Mouse (Mus musculus) small intestine, adult 2 months (tissue): Measurements from ENCODE around the gene Mat1a.

ENCODE experiments used
- CTCF ChIP-seq: fragments of 200-500 bp; IDR thresholded peaks from 2 replicates; pipeline ENCODE4 v1.5.1; 2012; ENCODE audit warnings: low read depth, mild to moderate bottlenecking, control low read depth, inconsistent platforms, low read length, moderate library complexity, mixed read lengths; ENCODE audit not compliant: insufficient replicate concordance, insufficient read length; ENCODE audit errors: extremely low read depth
- POLR2A ChIP-seq: fragments of 200-500 bp; IDR thresholded peaks from 2 replicates; pipeline ENCODE4 v1.6.1; 2012; ENCODE audit warnings: low read depth, mild to moderate bottlenecking, control low read depth, inconsistent platforms, low read length, moderate library complexity

DNA sequence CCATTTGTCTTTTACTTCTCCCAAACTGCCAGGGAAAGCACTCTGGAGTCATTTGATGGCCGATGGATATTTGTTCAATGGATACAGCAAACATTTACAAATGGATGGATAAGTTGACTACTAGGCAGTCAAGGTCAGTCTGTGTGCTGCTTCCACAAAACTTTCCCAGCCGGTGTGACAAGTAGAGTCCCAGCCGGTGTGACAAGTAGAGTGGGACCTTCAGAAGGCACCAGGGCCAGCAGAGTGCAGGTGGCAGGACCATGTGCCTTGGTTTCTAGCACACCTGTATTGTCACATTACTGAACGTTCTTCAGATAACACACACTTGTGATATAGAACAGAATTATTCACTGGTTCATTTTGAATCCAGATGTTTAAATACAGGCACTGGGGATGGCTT, 55.2 kb downstream of the Mat1a start:
- no peak for TF ChIP-seq POLR2A
- no peak for TF ChIP-seq CTCF
